Mouse (Mus musculus): ENCODE measurements around the gene Ctsd.

DNA sequence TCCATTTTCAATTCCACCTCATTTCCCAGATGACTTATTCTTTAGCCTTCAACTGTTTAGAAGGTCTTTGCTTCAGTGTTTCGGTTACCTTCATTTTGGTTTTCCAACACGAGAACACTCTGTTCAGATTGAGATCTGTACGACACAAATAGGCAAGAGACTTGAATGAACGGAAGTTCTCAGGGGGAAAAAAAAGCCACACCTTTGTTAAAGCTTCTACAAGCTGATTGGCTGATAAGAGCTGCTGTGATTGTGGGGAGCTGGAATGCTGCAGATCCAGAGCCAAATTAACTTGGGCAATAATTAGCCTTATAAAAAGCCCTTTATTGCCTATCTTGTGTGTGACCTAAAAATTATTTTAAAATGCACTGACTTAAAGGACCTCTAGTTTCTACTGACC is 27.5 kb upstream of the Ctsd start:
- TF ChIP-seq CTCF (IDR thresholded peaks at IDR 0.05; ENCODE audit: extremely low read depth, insufficient read depth, insufficient read length, insufficient replicate concordance) (no peak), POLR2A (IDR thresholded peaks at IDR 0.05; ENCODE audit: low read depth, low read length) (no peak)
